Mouse (Mus musculus) gastrocnemius, adult 2 months (tissue): ENCODE results near the gene Hdac4. TPM values are rescaled to one million over a fixed set of nuclear protein-coding genes. Genes with fewer than 3 reads are reported as not detected.

Source experiments
- DNase-seq: peaks from one replicate; pipeline ENCODE4 v3.0.0; 2022
- H3K27ac ChIP-seq: fragments of 200-600 bp; 2 replicates; pipeline ENCODE4 v1.8.1; 2022; ENCODE audit warnings: mild to moderate bottlenecking
- H3K4me3 ChIP-seq: fragments of 200-600 bp; 2 replicates; pipeline ENCODE4 v1.8.1; 2022; ENCODE audit warnings: mild to moderate bottlenecking, moderate library complexity
- CTCF ChIP-seq: fragments of 200-600 bp; IDR thresholded peaks from 2 replicates; pipeline ENCODE4 v1.8.1; 2022; ENCODE audit warnings: antibody characterized with exemption, mild to moderate bottlenecking, moderate library complexity
- intact Hi-C: fragments of 180-260 bp; cut with DNase I; formaldehyde crosslinking; loops from one replicate; pipeline ENCODE4 v1.15.1; 2025
- total RNA-seq, 2 experiments: library from RNA; stranded (reverse); gene quantifications; 2 replicates each; pipeline ENCODE4 v1.2.3; 2021

The Hdac4 gene
- total RNA-seq, 2 experiments from 2014 or later: 41.8 to 66.3 TPM

- Histone ChIP-seq H3K4me3 (no peak overlapping the region), H3K27ac (no peak overlapping the region)
- intact Hi-C loops: no loop called here
- peak; percentile 53 for DNase-seq
- no peak for TF ChIP-seq CTCF
Observed at GRCm38 (mm10) chr1:92022009-92022408, 173.5 kb downstream of the Hdac4 start.

- intact Hi-C loops: loop anchor here (5.0 kb wide), 2 partner anchors 161 to 331 kb away; no protein-coding TSS in a partner anchor
- Histone ChIP-seq H3K27ac (peak overlapping the region; percentile 90), H3K4me3 (no peak overlapping the region)
- peak; percentile 65 for TF ChIP-seq CTCF
- peak; percentile 85 for DNase-seq
Observed at GRCm38 (mm10) chr1:92015938-92016672, 179.4 kb downstream of the Hdac4 start.

GRCm38 (mm10) chr1:92015252-92015651 lies 180.2 kb downstream of the Hdac4 start:
- no peak for DNase-seq
- intact Hi-C loops: loop anchor here (5.0 kb wide), 2 partner anchors 162 to 332 kb away; no protein-coding TSS in a partner anchor
- no peak for TF ChIP-seq CTCF
- H3K4me3 ChIP-seq: peak overlapping the region; percentile 19; the same call in 1 of the 2 replicates
- H3K27ac ChIP-seq: peak overlapping the region; percentile 90

- Histone ChIP-seq H3K27ac (peak overlapping the region; percentile 90), H3K4me3 (peak overlapping the region; percentile 22; the same call in 1 of the 2 replicates)
- TF ChIP-seq CTCF: no peak
- no peak for DNase-seq
- intact Hi-C loops: no loop called here
Observed at GRCm38 (mm10) chr1:92014496-92014895, 181.0 kb downstream of the Hdac4 start.

- intact Hi-C loops: no loop called here
- H3K27ac ChIP-seq: no peak overlapping the region; the same call in 1 of the 2 replicates
- H3K4me3 ChIP-seq: no peak overlapping the region
- no peak for TF ChIP-seq CTCF
- DNase-seq: no peak
Observed at GRCm38 (mm10) chr1:92006666-92007065, 188.8 kb downstream of the Hdac4 start.

GRCm38 (mm10) chr1:92005617-92005940 lies 189.9 kb downstream of the Hdac4 start:
- H3K4me3 ChIP-seq: no peak overlapping the region
- intact Hi-C loops: no loop called here
- peak overlapping the region; percentile 63 for H3K27ac ChIP-seq
- no peak for TF ChIP-seq CTCF
- peak; percentile 71 for DNase-seq

GRCm38 (mm10) chr1:92004906-92005616 lies 190.4 kb downstream of the Hdac4 start:
- no peak for TF ChIP-seq CTCF
- intact Hi-C loops: no loop called here
- Histone ChIP-seq H3K27ac (peak overlapping the region; percentile 63), H3K4me3 (peak overlapping the region; percentile 13; the same call in 1 of the 2 replicates)
- DNase-seq: no peak

GRCm38 (mm10) chr1:92004122-92004521 lies 191.4 kb downstream of the Hdac4 start:
- peak overlapping the region; percentile 63; the same call in 1 of the 2 replicates for H3K27ac ChIP-seq
- peak; percentile 47 for DNase-seq
- H3K4me3 ChIP-seq: no peak overlapping the region
- no peak for TF ChIP-seq CTCF
- intact Hi-C loops: no loop called here

GRCm38 (mm10) chr1:92000226-92000625 lies 195.3 kb downstream of the Hdac4 start:
- intact Hi-C loops: no loop called here
- no peak for DNase-seq
- TF ChIP-seq CTCF: no peak
- H3K4me3 ChIP-seq: no peak overlapping the region
- no peak overlapping the region for H3K27ac ChIP-seq

- no peak for DNase-seq
- intact Hi-C loops: no loop called here
- Histone ChIP-seq H3K27ac (peak overlapping the region; percentile 61), H3K4me3 (no peak overlapping the region)
- no peak for TF ChIP-seq CTCF
Observed at GRCm38 (mm10) chr1:91993658-91994165, 201.8 kb downstream of the Hdac4 start.

GRCm38 (mm10) chr1:91992652-91993051 lies 202.8 kb downstream of the Hdac4 start:
- DNase-seq: no peak
- intact Hi-C loops: no loop called here
- TF ChIP-seq CTCF: no peak
- Histone ChIP-seq H3K4me3 (no peak overlapping the region), H3K27ac (no peak overlapping the region)

- Histone ChIP-seq H3K27ac (no peak overlapping the region), H3K4me3 (no peak overlapping the region)
- DNase-seq: no peak
- intact Hi-C loops: no loop called here
- no peak for TF ChIP-seq CTCF
Observed at GRCm38 (mm10) chr1:91991597-91991996, 203.9 kb downstream of the Hdac4 start.

GRCm38 (mm10) chr1:91990852-91991251 lies 204.6 kb downstream of the Hdac4 start:
- peak; percentile 22; the same call in 1 of the 2 replicates for TF ChIP-seq CTCF
- intact Hi-C loops: no loop called here
- no peak overlapping the region for H3K4me3 ChIP-seq

More at GRCm38 (mm10) chr1:91990852-91991251, 204.6 kb downstream of the Hdac4 start:
- H3K27ac ChIP-seq: no peak overlapping the region
- no peak for DNase-seq
